Mouse (Mus musculus) embryonic stem cell, embryonic (primary cell): ENCODE measurements around the gene Olfr106-ps.

Experiments used
- CTCF ChIA-PET, 4 experiments: fragments of 300-600 bp in 2 of 4; fragments of 350-600 bp in 2 of 4; sonication (Branson Sonifier 250); formaldehyde crosslinking; loops; one replicate each; lab custom pipeline; 2022; ENCODE audit warnings: inconsistent platforms in 2 of 4; lab: Charles Lee
- POLR2A ChIA-PET, 4 experiments: fragments of 300-600 bp in 2 of 4; fragments of 350-600 bp in 2 of 4; sonication (Branson Sonifier 250); formaldehyde crosslinking; loops; one replicate each; lab custom pipeline; 2022; ENCODE audit warnings: antibody characterized with exemption in 4 of 4, inconsistent platforms in 1 of 4; lab: Charles Lee

Gene Olfr106-ps

GRCm38 (mm10) chr17:37390093-37390492 is at the start of gene Olfr106-ps:
Gene Olfr106-ps (plus strand): TSS chr17:37390393.
- ChIA-PET POLR2A (no interaction called here), CTCF (no interaction called here)

GRCm38 (mm10) chr17:37359282-37359681 is 30.9 kb upstream of the Olfr106-ps start, which contains the start of gene Olfr104-ps:
Gene Olfr104-ps (plus strand): TSS chr17:37359582.
- CTCF ChIA-PET: interaction anchor here in 1 of 4 experiments (0.6 kb wide), 1 partner anchor 276 kb away, joined by 9 read pairs; no protein-coding TSS in a partner anchor
- POLR2A ChIA-PET: no interaction called here

- POLR2A ChIA-PET: no interaction called here
- CTCF ChIA-PET: no interaction called here
These were observed 11.5 kb upstream of the Olfr106-ps start, which contains the start of gene Olfr105-ps for GRCm38 (mm10) chr17:37378733-37379132. Gene Olfr105-ps (plus strand): TSS chr17:37379033.

- ChIA-PET CTCF (no interaction called here), POLR2A (no interaction called here)
These were observed 8.7 kb downstream of the Olfr106-ps start, which contains the start of gene Olfr107 for GRCm38 (mm10) chr17:37398926-37399325. Gene Olfr107 (plus strand): TSS chr17:37399226.

GRCm38 (mm10) chr17:37413380-37413779 is 23.2 kb downstream of the Olfr106-ps start:
- POLR2A ChIA-PET: no interaction called here
- CTCF ChIA-PET: no interaction called here

- ChIA-PET CTCF (no interaction called here), POLR2A (no interaction called here)
These were observed 55.0 kb downstream of the Olfr106-ps start, which contains the start of gene Olfr108 for GRCm38 (mm10) chr17:37445180-37445579. Gene Olfr108 (plus strand): TSS chr17:37445480.
